Mouse (Mus musculus): ENCODE results near the gene S100a16.

S100a16 gene

DNA sequence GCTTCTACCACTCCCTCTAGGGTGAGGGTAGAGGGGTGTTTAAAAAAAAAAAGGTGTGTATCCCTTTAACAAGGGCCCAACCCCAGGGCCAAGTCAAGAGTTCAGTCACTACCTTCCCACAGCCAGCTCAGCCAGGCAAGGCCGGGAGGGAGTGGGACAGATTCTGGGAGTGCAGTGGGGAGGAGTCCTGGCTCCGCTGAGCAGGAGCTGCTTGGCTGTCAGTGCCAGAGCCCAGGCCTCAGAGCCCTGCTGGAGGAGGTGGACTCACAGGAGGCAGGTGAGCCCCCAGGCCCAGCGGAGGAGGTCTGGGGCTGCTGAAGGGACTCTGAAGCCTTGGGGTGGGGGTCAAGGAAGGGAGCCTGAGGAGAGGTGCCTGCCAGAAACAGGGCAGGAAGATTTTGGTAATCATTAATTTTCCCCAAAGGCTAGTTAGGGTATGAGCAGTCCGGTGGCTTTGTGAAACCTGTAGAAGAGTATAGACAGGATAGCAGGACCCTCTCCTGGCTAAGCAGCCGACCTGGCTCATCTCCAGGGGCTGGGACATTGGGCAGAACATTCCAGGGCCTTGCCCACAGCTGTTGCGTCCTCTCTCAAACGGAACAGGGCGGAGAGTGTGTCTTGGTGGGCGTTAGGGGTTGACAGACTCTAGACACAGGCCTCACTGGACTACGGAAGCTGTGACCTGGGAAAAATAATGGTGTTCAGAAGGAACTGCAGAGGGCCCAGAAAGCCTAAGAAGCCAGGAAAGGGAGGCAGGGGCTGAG, at the start of gene S100a16:
Gene S100a16 (plus strand): TSS at position 114 of the 764 bp plus-strand sequence.
- DNase-seq, result no peak

GRCm38 (mm10) chr3:90488576-90488975, 48.5 kb upstream of the S100a16 start:
- no peak for DNase-seq

GRCm38 (mm10) chr3:90490696-90491256, 46.3 kb upstream of the S100a16 start, which contains the start of gene Snapin:
TSS of gene Snapin (minus strand) at chr3:90491033.
- peak; percentile 94 for DNase-seq

- peak; percentile 54 for DNase-seq
Measured at GRCm38 (mm10) chr3:90491350-90491749, 45.7 kb upstream of the S100a16 start.

GRCm38 (mm10) chr3:90493831-90494540, 43.1 kb upstream of the S100a16 start:
- DNase-seq, result no peak

GRCm38 (mm10) chr3:90495850-90496525, 41.1 kb upstream of the S100a16 start:
- no peak for DNase-seq

DNA sequence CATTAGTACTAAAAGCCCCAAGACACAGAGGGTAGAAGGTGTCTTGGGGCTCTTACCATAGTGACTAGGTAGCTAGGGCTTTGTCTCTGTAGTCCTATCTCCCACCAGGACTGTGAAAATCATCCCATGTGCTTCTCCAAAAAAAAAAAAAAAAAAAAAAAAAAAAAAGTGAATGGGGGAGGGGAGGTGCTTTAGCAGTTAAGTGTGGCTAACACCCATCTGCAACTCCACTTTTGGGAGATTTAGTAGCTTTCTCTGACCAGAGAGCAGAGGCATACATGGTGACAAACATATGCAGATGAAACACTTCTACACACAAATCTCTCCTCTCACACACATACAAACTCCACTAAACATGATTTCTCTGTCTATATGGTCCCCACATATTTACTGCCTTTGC, 39.5 kb upstream of the S100a16 start:
- DNase-seq, result no peak

DNA sequence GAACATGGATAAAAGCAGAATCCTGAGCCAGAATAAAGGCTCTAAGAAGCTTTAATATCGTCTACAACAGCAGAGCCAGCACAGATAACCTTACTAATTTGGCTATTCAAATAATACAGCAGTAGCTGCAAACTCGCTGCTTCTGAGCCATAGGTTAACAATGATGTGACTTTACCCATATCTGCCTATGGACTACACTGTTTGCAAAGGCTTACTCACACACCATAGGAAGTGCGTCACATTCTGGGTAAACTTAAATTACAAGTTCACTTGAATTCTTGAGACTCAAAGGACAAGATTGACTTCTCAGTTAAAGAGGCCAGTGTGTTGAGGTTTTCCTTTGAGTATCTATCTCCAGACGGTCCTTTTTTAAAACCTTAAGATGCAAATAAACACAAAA, 33.6 kb upstream of the S100a16 start:
- no peak for DNase-seq

GRCm38 (mm10) chr3:90505216-90505615, 31.8 kb upstream of the S100a16 start:
- no peak for DNase-seq

GRCm38 (mm10) chr3:90506362-90506761, 30.7 kb upstream of the S100a16 start:
- DNase-seq, result no peak

DNA sequence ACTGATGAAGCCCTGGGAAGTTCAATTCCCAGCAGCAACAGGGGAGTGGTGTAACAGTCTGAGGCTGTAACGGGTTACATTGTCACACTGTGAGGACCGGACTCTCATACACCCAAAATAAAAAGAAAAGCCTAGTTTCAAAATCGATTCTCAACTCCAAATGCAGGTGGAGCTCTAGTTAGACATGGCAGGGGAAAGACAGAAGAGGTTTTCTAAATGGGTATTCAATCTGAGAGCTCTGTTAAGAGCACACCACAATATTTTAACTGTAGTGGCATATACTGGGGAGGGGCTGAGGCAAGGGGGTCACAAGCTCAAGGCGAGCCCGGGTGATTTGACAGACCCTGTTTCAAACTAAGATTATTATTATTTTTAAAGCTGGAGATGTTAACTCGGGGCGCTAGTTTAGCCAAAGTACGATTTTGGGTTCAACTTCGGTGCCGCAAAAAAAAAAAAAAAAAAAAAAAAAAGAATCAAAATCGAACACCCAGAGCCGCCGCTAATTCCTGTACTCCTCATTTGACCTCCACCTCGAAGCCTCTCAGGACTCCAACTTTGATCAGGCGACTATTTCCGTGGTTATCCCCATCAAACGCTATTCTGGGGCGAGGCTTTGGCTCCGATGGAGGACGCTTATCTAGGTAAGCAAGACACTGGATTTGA, 28.6 kb upstream of the S100a16 start:
- no peak for DNase-seq

GRCm38 (mm10) chr3:90508950-90509746, 27.9 kb upstream of the S100a16 start, which contains the start of gene Chtop:
TSS of gene Chtop (minus strand) at chr3:90509498.
- DNase-seq, result peak; percentile 99

DNA sequence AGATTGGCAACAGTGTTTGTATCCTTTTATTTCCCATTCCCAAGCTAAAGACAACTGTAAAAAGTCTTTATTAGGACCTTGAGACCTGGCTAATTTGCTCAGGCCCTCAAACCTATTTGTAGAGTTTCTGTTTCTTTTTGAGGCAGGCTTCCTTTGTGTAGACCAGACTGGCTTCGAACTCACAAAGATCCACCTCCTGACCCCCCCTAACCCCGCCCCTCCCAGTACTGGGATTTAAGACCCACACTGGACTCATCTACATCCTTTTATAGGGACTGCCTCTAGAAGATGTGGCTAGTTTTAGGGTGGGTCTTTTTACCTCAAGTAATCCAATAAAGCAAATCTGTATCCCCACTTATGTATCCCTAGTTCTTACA, 27.3 kb upstream of the S100a16 start:
- no peak for DNase-seq

GRCm38 (mm10) chr3:90512276-90512675, 24.8 kb upstream of the S100a16 start:
- no peak for DNase-seq

GRCm38 (mm10) chr3:90512948-90513642, 24.0 kb upstream of the S100a16 start:
- DNase-seq, result no peak

DNA sequence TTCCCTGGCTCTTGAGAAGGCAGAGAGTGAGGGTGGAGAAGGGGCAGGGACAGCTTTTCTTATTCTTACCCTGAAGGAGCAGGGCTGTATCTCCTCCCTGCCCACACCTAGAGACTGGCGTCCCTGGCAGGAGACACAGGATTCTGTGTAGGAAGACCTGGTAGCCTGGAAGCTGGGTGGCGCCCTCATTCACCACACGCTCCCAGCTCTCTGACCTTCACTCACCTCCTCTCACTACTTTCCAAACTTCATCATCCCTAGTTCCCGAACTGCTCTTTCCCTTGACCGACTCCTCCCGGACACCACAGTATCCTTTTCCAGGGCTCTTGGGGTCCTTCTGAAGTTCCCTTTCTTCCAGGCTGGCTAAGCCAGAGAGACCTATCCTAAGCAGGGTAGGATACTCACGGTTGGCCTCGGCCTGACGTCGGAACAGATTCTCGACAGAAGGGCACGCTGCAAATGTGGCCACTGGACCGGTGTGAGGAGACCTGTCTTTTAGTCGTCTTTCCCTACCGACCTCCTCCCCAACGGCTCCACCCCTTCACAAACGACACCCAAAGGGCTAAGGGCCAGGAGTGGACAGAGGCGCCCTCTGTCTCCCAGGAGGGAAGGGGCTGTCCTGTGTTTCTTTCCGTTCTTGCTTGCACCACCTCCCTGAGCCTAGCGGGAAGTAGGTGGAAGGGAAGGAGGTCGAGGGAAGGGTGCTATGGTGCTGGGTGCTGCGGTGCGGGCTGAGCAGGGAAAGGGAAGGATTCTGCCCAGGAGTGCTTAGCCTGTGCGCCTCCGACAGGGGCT, 23.1 kb upstream of the S100a16 start, which contains the start of the genes S100a1 and S100a13:
Gene S100a1 (minus strand): TSS at position 597 of the 795 bp plus-strand sequence.
Gene S100a13 (plus strand): TSS at position 640 of the 795 bp plus-strand sequence.
- DNase-seq, result peak; percentile 69

GRCm38 (mm10) chr3:90514691-90515090, 22.4 kb upstream of the S100a16 start:
- DNase-seq, result no peak

DNA sequence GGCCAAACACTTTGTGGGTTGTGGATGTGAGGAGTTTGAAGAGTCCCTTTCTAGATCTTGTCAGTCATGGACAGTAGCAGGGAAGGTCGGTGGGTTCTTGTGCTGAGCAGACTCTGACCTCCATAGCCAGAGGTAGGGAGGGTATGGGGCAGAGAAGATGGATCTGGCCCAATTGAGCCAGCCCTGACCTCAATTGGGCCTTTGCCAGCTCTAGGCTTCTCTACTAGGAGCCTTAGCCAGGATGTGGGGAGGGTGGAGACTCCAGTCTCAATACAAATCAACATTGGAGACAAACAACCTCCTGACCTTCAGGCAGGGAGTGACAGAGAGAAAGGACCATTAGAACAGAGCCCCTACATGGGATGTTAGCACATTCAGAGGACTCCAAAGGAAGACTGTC, 21.8 kb upstream of the S100a16 start:
- no peak for DNase-seq

DNA sequence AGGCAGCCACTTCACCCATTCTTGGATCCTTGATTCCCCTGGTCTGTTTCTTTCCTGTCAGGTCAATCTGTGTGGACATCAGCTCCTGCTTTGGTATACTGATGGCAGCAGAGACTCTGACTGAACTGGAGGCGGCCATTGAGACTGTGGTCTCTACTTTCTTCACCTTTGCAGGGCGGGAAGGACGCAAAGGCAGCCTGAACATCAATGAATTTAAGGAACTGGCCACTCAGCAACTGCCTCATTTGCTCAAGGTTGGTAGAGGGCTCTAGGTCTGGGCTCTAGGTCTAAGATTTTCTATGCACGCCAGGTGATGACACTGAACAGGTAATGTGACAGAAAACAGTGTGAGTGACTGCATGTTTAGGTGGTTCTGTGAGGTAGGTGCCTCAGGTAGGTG, 21.3 kb upstream of the S100a16 start:
- no peak for DNase-seq

- no peak for DNase-seq
Measured at GRCm38 (mm10) chr3:90517711-90518110, 19.3 kb upstream of the S100a16 start.

Data from right cerebral cortex, adult 18-20 months (tissue).